Mouse (Mus musculus): ENCODE measurements around the gene Gng10. TPM values are rescaled to one million over a fixed set of nuclear protein-coding genes. Genes with fewer than 3 reads are reported as not detected.

Gene Gng10
- 102 and 104 TPM in 2 replicates for polyA plus RNA-seq (2016; fragmentation: Nextera tagmentation; extraction: Ambion mirVana)

DNA sequence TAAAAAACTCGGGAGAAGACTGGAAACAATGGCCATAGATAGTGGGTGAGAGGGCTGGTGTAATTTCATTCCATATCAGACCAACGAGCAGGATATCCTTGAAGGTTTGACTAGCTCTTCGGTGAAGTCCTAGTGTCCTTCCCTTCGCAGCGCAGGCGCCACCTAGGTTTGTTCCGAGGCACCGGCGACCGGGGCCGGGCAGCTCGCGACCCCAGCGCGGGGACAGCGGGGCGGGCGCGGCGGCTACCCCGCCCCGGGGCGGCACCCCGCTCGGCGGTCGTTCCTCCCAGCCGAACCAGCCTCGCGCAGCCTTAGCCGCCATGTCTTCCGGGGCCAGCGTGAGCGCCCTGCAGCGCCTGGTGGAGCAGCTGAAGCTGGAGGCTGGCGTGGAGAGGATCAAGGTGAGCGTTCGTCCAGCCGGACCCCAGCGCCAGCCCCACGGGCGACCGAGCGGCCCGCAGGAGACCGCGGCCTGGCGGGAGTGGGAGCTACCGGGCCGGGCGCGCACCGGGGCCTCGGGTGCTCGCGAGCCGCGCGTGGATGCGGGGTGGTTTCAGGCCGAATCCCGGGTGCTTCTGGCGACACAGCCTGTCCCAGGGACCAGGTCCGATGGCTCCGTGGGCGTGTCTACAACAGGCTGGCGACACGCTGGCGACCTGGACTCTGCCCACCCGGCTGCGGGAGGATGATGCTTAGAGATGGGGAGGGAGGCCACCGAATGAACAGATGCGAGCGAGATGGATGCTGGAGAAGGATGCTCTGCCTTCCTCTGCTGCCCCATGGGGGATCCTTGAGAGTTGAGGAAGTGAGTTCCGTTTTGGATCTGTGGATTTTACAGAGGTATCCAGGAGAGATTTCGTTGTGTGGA, at the start of gene Gng10:
Gene Gng10, plus strand, starts transcription at position 171 of the 868 bp plus-strand sequence.
- H3K27me3 ChIP-seq (replicated peaks) = no peaks in the 10 kb centered on the region
- H3K27ac ChIP-seq = peak within 1 kb of the TSS; percentile 77
- H3K36me3 ChIP-seq = peaks cover 9% of the 10 kb centered on the region; the same call in 1 of the 2 replicates
- peak within 1 kb of the TSS; percentile 81 for H3K9ac ChIP-seq
- H3K4me3 ChIP-seq = peak within 1 kb of the TSS; percentile 61
- no peaks in the 10 kb centered on the region for H3K9me3 ChIP-seq
- 7% methylated on average over 75 of the region's 76 CpGs for WGBS
- no peaks in the 10 kb centered on the region; the same call in 1 of the 2 replicates for H3K4me1 ChIP-seq
- peak; percentile 89 for ATAC-seq (ENCODE audit: low FRiP score, low read depth)
- H3K4me2 ChIP-seq (replicated peaks) = peak within 1 kb of the TSS; percentile 64

DNA sequence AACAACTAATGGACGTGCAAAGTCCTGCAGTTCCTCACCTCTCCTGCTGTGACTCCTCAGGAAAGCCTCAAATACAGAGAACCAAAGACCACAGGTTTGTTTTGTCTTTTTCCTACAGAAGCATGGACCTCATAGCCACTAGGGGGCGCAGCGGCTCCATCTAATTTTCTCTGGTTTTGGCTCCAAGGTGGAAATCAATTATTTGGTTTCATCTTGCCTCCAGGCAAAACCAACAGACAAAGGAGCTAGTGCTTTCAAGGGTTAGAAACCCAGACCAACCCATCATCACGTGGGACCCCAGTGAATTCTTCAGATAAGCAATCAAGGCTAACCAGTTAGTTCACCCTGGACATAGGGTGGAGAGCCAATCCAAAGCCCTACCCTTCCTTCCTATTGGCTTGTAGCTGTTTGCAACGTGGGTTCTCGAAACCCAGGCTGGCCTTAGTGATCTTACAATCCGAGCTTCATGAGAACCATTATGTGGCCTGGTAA, 49.7 kb upstream of the Gng10 start:
- Histone ChIP-seq H3K27me3 (replicated peaks) (no peaks in the 10 kb centered on the region), H3K4me1 (no peaks in the 10 kb centered on the region), H3K4me3 (no peak overlapping the region), H3K9me3 (no peaks in the 10 kb centered on the region), H3K9ac (no peak overlapping the region), H3K36me3 (no peaks in the 10 kb centered on the region), H3K27ac (no peak overlapping the region), H3K4me2 (replicated peaks) (no peak overlapping the region)
- 0 out of 2 replicates have a peak, but pooled peaks have one; percentile 14 for ATAC-seq (ENCODE audit: low FRiP score, low read depth)
- 27% methylated on average over 7 of the region's 7 CpGs for WGBS

DNA sequence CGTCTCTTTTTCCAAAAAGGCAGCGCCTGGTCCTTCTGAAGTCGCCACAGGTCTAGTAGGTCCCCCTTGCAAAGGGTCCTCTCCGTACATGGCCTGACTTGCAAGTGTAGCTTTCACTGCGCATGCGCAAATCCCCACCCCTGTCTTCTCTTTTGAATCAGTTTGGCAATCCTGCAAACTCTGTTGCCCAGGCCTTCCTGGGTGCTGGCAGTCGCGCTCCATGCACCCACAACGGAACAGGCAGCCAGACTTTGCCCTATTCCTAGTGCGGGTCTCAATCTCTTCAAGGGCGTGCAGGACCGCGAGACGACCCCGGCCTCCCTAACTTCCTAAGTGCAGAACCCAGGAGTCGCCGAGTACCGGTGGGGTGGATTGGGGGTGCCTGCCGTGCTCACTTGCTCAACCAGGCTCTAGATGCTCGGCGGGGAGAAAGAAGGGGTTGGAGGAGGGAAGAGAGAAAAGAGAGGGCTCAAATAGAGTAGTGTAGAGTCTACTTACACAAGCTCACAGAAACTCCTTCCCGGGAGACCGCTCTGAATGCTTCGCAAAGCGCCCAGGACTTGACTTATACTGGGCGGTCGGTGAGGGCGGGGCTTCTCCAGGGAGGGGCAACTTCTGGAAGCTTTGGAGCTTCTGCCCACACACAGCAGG, 48.2 kb upstream of the Gng10 start, which contains the start of gene Ptgr1:
Gene Ptgr1, minus strand, starts transcription at position 580 of the 651 bp plus-strand sequence.
- peak within 1 kb of the TSS; percentile 43 for H3K4me3 ChIP-seq
- H3K27ac ChIP-seq = no peak within 1 kb of the TSS
- peak within 1 kb of the TSS; percentile 48; the same call in 1 of the 2 replicates for H3K9ac ChIP-seq
- peak within 1 kb of the TSS; percentile 76 for H3K4me2 ChIP-seq (replicated peaks)
- WGBS = 2% methylated on average over 28 of the region's 28 CpGs
- H3K4me1 ChIP-seq = no peaks in the 10 kb centered on the region
- peak; percentile 81 for ATAC-seq (ENCODE audit: low FRiP score, low read depth)
- no peaks in the 10 kb centered on the region for H3K9me3 ChIP-seq
- no peaks in the 10 kb centered on the region for H3K36me3 ChIP-seq
- no peaks in the 10 kb centered on the region for H3K27me3 ChIP-seq (replicated peaks)

DNA sequence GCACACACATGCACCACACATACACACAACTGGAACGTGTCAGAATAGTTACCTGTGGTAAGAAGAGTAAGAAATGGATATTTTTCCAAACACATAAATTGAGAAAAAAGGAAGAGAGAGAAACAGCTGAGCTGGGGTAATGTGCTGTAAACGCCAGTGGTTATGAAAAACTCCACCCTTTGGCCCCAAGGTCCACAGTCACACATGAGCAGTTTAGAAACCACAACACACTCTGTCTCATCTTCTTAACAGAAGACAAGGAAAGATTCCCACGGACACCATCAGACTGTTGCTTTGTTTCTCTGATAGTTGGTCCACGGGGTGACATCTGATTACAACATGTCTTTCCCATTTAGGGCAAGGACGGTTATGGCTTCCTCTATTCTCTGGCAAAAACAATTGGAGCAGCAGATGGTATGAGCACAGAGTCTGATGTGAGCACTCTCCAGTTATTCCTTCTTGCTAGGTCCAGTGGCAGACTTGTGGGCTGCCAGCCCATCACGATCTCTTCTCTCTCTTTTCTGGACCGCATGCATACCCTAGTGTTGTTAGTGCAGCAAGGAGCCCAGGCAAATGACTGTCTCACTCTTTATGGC, 45.5 kb upstream of the Gng10 start:
- no peak overlapping the region for H3K9ac ChIP-seq
- H3K4me3 ChIP-seq = no peak overlapping the region
- no peak overlapping the region for H3K4me2 ChIP-seq (replicated peaks)
- H3K9me3 ChIP-seq = no peaks in the 10 kb centered on the region
- no peak overlapping the region for H3K27ac ChIP-seq
- H3K4me1 ChIP-seq = no peaks in the 10 kb centered on the region
- 82% methylated on average over 7 of the region's 7 CpGs for WGBS
- H3K36me3 ChIP-seq = no peaks in the 10 kb centered on the region
- no peaks in the 10 kb centered on the region for H3K27me3 ChIP-seq (replicated peaks)
- no peak for ATAC-seq (ENCODE audit: low FRiP score, low read depth)

DNA sequence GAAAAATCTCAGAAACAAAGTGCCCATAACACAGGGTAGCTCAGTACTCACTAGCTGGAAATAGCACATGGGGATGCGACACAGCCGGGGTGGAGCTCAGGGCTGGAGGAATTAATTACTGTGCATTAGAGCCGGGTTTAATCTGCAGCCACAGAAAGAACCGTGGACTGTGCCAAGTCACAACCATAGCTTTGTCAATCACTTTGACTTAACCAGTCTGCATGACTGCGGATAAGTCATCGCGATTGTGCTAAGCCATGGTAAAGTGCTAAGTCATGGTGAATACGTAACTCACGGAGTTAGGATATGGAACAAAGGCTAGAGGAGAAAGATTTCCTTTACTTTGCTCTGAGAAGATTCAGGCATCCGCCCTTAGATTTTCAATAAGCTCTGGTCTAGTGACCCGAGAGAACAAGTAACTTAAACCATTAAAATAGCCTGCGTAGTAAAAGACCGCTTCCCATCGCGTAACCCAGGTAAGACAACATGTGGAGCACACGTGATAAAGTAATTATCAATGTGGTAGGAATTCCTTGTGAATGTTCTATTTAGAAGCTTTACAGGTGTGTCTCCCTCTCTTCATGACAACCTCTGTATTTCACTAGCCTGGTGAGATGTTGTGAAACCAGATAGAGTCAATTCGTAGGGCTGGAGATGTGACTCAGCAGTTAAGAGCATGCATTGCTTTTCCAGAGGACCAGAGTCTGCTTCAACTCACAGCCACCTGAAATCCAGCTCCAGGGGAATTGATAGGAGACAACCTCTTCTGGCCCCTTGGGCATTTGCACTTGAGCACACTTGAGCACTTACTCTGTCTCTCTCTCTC, 44.1 kb upstream of the Gng10 start:
- H3K9me3 ChIP-seq = no peaks in the 10 kb centered on the region
- WGBS = 88% methylated on average over 17 of the region's 17 CpGs
- H3K9ac ChIP-seq = no peak overlapping the region
- no peak for ATAC-seq (ENCODE audit: low FRiP score, low read depth)
- H3K4me3 ChIP-seq = no peak overlapping the region
- no peaks in the 10 kb centered on the region for H3K27me3 ChIP-seq (replicated peaks)
- no peak overlapping the region for H3K4me2 ChIP-seq (replicated peaks)
- H3K4me1 ChIP-seq = no peaks in the 10 kb centered on the region
- no peaks in the 10 kb centered on the region for H3K36me3 ChIP-seq
- H3K27ac ChIP-seq = no peak overlapping the region

DNA sequence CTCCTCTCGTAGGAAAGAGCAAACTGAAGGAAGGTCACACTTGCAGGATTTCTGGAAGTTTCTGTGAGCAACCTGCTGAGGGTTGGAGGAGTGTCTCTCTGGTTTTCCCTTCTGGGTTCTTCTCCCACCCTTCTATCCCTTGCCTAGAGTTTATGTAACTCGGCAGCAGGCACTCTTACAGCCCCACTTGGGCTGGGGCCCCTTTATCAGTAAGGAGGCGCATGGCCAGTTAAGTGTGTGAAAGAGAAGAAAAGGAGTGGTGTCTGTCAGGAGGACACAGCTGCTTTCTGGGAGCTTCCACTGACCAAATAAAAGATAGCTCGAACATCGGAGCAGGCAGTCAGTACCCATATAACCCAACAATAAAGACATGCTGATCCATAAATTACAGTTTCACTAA, 42.7 kb upstream of the Gng10 start:
- H3K36me3 ChIP-seq = no peaks in the 10 kb centered on the region
- 72% methylated on average over 5 of the region's 5 CpGs for WGBS
- H3K27ac ChIP-seq = no peak overlapping the region
- H3K4me3 ChIP-seq = no peak overlapping the region
- no peaks in the 10 kb centered on the region for H3K27me3 ChIP-seq (replicated peaks)
- no peak overlapping the region for H3K9ac ChIP-seq
- H3K9me3 ChIP-seq = no peaks in the 10 kb centered on the region
- no peak overlapping the region for H3K4me2 ChIP-seq (replicated peaks)
- no peaks in the 10 kb centered on the region for H3K4me1 ChIP-seq
- ATAC-seq (ENCODE audit: low FRiP score, low read depth) = no peak

DNA sequence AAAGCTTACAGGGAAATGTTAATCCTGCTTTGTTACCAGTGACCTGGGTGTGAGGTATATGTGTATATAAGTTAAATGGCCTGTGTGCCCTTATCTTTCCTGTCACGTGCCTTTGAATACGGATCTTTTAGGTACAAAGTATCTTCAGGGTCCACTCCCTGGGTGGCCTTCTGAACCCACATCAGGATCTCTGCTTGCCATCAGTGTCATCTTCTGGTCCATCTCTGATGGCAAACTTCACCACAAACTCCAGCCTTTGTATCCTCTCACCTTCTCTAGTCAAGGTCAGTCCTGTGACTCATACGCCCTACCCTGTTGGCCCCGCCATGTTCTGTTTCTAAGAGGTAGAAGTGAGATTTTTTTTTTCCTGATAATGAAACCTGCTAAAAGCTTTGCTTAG, 40.1 kb upstream of the Gng10 start, which contains the start of gene Dnajc25:
Gene Dnajc25, plus strand, starts transcription at position 301 of the 400 bp plus-strand sequence.
- H3K36me3 ChIP-seq = no peaks in the 10 kb centered on the region
- H3K9me3 ChIP-seq = no peaks in the 10 kb centered on the region
- H3K4me3 ChIP-seq = no peak within 1 kb of the TSS
- H3K4me1 ChIP-seq = no peaks in the 10 kb centered on the region
- no peak for ATAC-seq (ENCODE audit: low FRiP score, low read depth)
- H3K9ac ChIP-seq = no peak within 1 kb of the TSS
- no peaks in the 10 kb centered on the region for H3K27me3 ChIP-seq (replicated peaks)
- no peak within 1 kb of the TSS for H3K27ac ChIP-seq
- H3K4me2 ChIP-seq (replicated peaks) = no peak within 1 kb of the TSS
- WGBS = 95% methylated on average over 4 of the region's 4 CpGs

DNA sequence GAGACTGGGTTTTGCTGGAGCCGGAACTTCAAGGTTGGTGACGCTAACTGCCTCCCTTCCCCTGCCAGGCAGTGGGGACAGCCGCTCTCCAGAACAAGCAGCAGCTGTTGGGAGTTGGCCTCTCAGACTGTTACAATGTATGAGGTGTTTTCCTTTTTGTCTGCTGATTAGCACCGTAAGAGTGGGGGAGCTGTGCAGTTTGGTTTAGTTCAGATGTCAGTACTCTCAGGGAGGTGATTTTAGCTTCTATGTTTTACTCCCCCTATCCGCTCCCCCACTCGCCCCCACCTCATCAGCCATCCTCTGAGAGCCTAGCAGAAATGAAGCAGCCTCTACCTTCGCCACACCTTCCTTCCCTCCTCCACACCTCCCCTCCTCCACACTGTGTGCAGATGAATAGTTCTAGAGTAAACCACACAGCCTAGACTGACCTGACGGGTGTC, 39.6 kb upstream of the Gng10 start:
- no peak overlapping the region for H3K27ac ChIP-seq
- no peaks in the 10 kb centered on the region for H3K27me3 ChIP-seq (replicated peaks)
- H3K9me3 ChIP-seq = no peaks in the 10 kb centered on the region
- ATAC-seq (ENCODE audit: low FRiP score, low read depth) = no peak
- 83% methylated on average over 8 of the region's 8 CpGs for WGBS
- H3K4me3 ChIP-seq = no peak overlapping the region
- no peaks in the 10 kb centered on the region for H3K4me1 ChIP-seq
- H3K9ac ChIP-seq = no peak overlapping the region
- no peaks in the 10 kb centered on the region for H3K36me3 ChIP-seq
- H3K4me2 ChIP-seq (replicated peaks) = no peak overlapping the region

DNA sequence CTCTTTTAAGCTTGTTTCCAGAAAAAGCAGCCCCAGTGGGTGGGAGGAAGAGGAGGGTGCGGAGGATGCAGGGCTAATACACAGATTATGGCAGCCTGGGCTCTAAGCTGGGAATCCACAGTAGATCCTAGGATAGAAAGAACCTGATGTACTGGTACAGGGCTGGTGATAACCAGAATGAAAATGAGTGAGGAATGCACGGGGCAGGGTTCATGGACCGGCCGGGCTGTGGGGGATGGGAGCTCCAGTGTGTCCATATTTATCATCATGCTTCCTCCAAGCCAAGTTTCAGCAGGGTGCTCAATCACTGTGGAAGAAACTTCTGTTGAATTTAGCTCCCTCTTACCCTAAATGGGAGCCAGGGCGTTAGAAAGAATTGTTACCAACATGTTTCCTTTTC, 37.8 kb upstream of the Gng10 start:
- Histone ChIP-seq H3K36me3 (no peaks in the 10 kb centered on the region), H3K4me1 (no peaks in the 10 kb centered on the region), H3K27ac (no peak overlapping the region), H3K27me3 (replicated peaks) (no peaks in the 10 kb centered on the region), H3K9me3 (no peaks in the 10 kb centered on the region), H3K4me2 (replicated peaks) (no peak overlapping the region), H3K4me3 (no peak overlapping the region), H3K9ac (no peak overlapping the region)
- no peak for ATAC-seq (ENCODE audit: low FRiP score, low read depth)
- 80% methylated on average over 5 of the region's 5 CpGs for WGBS

DNA sequence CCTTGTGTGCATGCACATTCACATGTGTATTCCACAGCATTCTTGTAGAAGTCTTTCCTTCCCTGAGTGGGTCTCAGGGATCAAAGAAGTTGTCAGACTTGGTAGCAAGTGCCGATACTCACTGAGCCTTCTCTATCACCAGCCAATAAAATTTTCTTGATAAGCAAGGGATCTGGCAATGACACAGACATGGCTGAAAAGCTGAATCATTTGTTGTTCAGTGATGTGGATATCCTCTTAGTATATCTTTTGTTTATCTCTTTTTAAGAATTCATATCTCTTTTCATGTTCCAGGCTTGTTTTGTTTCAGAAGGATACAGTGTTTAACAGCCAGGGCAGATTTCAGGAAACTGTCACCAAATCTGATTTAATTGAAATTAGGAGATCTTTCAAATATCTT, 36.2 kb upstream of the Gng10 start:
- no peak overlapping the region for H3K9ac ChIP-seq
- no peak for ATAC-seq (ENCODE audit: low FRiP score, low read depth)
- H3K4me3 ChIP-seq = no peak overlapping the region
- no peaks in the 10 kb centered on the region for H3K27me3 ChIP-seq (replicated peaks)
- H3K4me2 ChIP-seq (replicated peaks) = no peak overlapping the region
- no peaks in the 10 kb centered on the region for H3K9me3 ChIP-seq
- WGBS = 86% methylated on average over 1 of the region's 1 CpGs
- no peaks in the 10 kb centered on the region for H3K36me3 ChIP-seq
- H3K4me1 ChIP-seq = peaks cover 5% of the 10 kb centered on the region
- H3K27ac ChIP-seq = no peak overlapping the region

DNA sequence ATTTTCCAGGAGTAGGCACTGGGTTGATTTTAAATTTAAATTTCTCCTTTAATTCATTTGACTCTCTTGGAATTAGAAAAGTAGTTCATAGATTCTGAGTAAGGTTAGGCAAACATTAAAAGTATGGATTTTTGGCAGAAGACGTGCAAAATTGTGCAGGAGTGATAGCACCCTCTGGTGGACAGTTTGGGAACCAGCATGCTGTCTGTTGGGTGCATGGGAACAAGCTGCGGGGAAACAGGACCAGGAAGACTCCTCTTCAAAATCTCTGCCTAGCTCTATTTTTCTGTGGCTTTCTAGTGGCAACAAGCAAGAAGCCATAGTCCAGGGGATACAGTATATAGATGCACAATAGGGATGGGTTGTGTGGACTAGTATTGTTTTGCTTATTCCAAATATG, 35.2 kb upstream of the Gng10 start:
- no peaks in the 10 kb centered on the region for H3K9me3 ChIP-seq
- 19% methylated on average over 2 of the region's 2 CpGs for WGBS
- H3K4me1 ChIP-seq = peaks cover 15% of the 10 kb centered on the region
- H3K27ac ChIP-seq = no peak overlapping the region
- H3K36me3 ChIP-seq = no peaks in the 10 kb centered on the region
- no peak overlapping the region for H3K9ac ChIP-seq
- no peak for ATAC-seq (ENCODE audit: low FRiP score, low read depth)
- H3K4me3 ChIP-seq = no peak overlapping the region
- no peak overlapping the region for H3K4me2 ChIP-seq (replicated peaks)
- H3K27me3 ChIP-seq (replicated peaks) = no peaks in the 10 kb centered on the region

Data from neural tube, embryonic 12.5 days (tissue).